Mouse (Mus musculus) midbrain, embryonic 12.5 days (tissue): Measurements from ENCODE around the gene Fstl4. TPM values are rescaled to one million over a fixed set of nuclear protein-coding genes. Genes with fewer than 3 reads are reported as not detected.
"Not testable (repeated sequence)": the region's sequence is repeated elsewhere in the genome, so short reads cannot be mapped to it uniquely, and the experiment has no call there.

Experiments
- ATAC-seq: fragments of 200-750 bp; cut with Nextera tagmentation; 2 replicates; pipeline ENCODE4 v1.8.0; 2017; ENCODE audit warnings: low read depth, moderate TSS enrichment, moderate library complexity; ENCODE audit not compliant: low FRiP score
- H3K27ac ChIP-seq: fragments of 300-500 bp; sonication (generic); replicated peaks from 2 replicates; pipeline ENCODE4 v1.5.1; 2016; ENCODE audit warnings: mild to moderate bottlenecking
- H3K27me3 ChIP-seq: fragments of 300-500 bp; sonication (generic); 2 replicates; pipeline ENCODE4 v1.6.1; 2016; ENCODE audit warnings: mild to moderate bottlenecking
- H3K36me3 ChIP-seq: fragments of 300-500 bp; sonication (generic); 2 replicates; pipeline ENCODE4 v1.6.1; 2016
- H3K4me1 ChIP-seq: fragments of 300-500 bp; sonication (generic); 2 replicates; pipeline ENCODE4 v1.6.1; 2016
- H3K4me2 ChIP-seq: fragments of 300-500 bp; sonication (generic); replicated peaks from 2 replicates; pipeline ENCODE4 v1.6.1; 2016; ENCODE audit warnings: mild to moderate bottlenecking, moderate library complexity
- H3K4me3 ChIP-seq: fragments of 300-500 bp; sonication (generic); 2 replicates; pipeline ENCODE4 v1.5.1; 2016; ENCODE audit warnings: mild to moderate bottlenecking
- H3K9ac ChIP-seq: fragments of 300-500 bp; sonication (generic); replicated peaks from 2 replicates; pipeline ENCODE4 v1.6.1; 2016; ENCODE audit warnings: mild to moderate bottlenecking, moderate library complexity
- H3K9me3 ChIP-seq: fragments of 300-500 bp; sonication (generic); 2 replicates; pipeline ENCODE4 v1.6.1; 2016; ENCODE audit warnings: mild to moderate bottlenecking
- WGBS: fragments of 180-500 bp; shearing (Covaris S2); methylation state at CpG from one replicate; pipeline ENCODE4 v1.1.7; 2016; 5-methylcytosine and 5-hydroxymethylcytosine counted together
- polyA plus RNA-seq: library from polyadenylated mRNA; unstranded; fragments of >200 nt; fragmentation: Nextera tagmentation; extraction: Ambion mirVana; gene quantifications from 2 replicates; pipeline ENCODE4 v1.2.1, GENCODE M21; 2016

Fstl4 gene
- polyA plus RNA-seq, 1 experiment from 2014 or later, result 2.6 TPM

DNA sequence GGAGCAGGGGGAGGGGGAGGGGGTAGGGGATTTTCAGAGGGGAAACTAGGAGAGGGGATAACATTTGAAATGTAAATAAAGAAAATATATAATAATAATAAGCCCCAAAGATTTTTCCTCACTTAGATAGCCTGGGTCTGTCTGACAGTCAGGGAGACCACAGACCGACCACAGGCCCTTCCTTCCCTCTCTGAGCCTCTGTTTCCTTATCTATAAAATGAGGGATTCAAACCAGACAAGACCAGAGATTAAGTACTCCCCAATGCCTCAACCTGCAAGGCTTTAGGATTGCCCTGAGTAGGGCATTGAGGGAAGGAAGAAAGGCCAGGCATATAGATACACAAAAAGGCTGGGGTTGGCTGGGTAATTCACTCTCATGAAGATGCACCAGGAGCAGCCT, 307.2 kb downstream of the Fstl4 start:
- peaks cover 34% of the 10 kb centered on the region for H3K27me3 ChIP-seq
- H3K9ac ChIP-seq, result no peak overlapping the region
- 86% methylated on average over 1 of the region's 1 CpGs for WGBS
- no peaks in the 10 kb centered on the region for H3K9me3 ChIP-seq
- no peak overlapping the region for H3K4me3 ChIP-seq
- ATAC-seq, result no peak
- H3K27ac ChIP-seq, result no peak overlapping the region
- no peaks in the 10 kb centered on the region for H3K36me3 ChIP-seq
- H3K4me1 ChIP-seq, result peaks cover 15% of the 10 kb centered on the region
- no peak overlapping the region for H3K4me2 ChIP-seq

DNA sequence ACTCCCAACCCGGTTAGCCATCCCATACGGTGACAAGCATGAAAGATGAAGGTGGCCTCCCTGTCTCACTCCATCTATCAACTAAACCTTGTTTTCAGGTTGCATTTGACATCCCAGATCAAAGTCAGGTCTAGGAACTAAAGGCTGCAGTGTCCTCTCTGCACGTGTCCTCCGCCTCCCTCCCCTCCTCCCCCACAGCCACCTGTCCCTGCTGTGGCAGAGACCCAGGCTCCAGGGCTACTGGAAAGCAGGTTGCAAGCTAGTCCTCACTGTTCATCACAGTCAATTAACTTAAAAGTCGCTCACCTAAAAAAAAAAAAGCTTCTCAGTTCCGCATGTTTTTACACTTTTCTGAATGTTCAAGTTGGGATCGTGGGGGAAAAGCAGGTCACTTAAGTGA, 313.2 kb downstream of the Fstl4 start:
- 84% methylated on average over 7 of the region's 7 CpGs for WGBS
- Histone ChIP-seq H3K4me3 (no peak overlapping the region), H3K4me1 (no peaks in the 10 kb centered on the region), H3K4me2 (no peak overlapping the region), H3K9me3 (peaks cover 4% of the 10 kb centered on the region; the same call in 1 of the 2 replicates), H3K9ac (no peak overlapping the region), H3K27ac (no peak overlapping the region), H3K27me3 (peaks cover 5% of the 10 kb centered on the region; the same call in 1 of the 2 replicates), H3K36me3 (no peaks in the 10 kb centered on the region)
- ATAC-seq, result no peak

DNA sequence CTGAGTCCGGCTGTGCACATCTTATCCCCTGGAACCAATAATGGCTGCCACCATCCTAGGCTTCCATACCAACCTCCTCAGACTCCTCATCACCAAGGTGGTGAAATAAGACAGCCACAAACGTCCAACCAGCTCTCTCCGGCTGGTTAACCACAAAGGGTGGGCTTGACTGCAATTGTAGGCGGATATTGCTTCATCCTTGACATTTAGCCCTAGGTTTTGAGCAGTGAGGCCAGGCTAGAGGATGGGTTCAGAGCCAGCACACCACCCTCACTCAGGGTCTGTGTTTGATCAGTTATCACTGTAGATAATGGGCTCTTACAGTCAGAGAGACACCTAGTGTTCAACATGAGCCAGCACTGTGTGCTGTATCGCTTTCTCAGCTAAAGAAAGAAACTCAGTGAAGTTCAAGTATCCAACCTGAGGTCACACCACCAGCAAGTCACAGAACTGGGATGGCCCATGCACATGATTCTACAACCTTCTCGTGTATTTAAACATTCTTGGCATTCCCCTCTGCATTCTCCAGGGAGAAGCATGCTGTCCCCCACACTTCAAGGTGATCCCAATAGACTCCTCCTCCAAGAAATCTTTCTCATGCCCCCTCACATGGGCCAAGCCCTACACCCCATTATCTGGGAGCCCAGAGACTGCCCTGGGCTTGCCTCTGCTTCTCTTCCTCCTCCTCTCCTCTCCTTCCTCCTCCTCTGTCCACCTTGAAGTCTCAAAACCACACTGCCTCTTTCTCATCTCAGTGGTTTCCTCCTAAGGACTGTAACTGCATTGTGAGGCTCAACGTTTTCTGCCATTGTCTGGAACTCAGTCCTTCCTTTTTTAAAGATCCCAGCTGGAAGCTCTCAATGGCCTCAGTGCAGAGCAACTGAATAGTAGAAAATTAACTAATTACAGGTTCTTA, 314.2 kb downstream of the Fstl4 start:
- H3K4me3 ChIP-seq, result no peak overlapping the region
- ATAC-seq, result no peak
- WGBS, result 80% methylated on average over 7 of the region's 7 CpGs
- no peak overlapping the region for H3K4me2 ChIP-seq
- no peak overlapping the region for H3K27ac ChIP-seq
- H3K9ac ChIP-seq, result no peak overlapping the region
- H3K27me3 ChIP-seq, result no peaks in the 10 kb centered on the region
- no peaks in the 10 kb centered on the region for H3K36me3 ChIP-seq
- no peaks in the 10 kb centered on the region for H3K4me1 ChIP-seq
- H3K9me3 ChIP-seq, result peaks cover 4% of the 10 kb centered on the region; the same call in 1 of the 2 replicates

DNA sequence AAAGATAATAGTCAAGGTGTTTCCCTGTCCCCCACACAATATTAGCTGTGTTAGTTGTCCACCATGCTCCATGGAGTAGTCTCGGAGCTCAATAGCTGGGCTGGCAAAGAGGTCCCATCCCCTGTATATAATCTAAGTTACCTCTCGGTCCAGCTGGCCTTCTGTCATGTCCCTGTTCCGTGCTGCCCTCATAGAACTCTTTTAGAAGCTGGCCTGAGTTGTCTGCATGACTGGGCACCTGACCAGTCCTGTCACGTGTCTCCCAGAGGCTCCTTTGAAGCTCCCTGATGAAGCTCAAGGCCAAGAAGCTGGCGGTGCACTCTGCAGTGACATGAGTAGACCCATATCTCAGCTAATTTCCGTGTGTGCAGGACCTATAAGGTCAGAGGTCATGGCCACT, 316.9 kb downstream of the Fstl4 start:
- ATAC-seq, result no peak

DNA sequence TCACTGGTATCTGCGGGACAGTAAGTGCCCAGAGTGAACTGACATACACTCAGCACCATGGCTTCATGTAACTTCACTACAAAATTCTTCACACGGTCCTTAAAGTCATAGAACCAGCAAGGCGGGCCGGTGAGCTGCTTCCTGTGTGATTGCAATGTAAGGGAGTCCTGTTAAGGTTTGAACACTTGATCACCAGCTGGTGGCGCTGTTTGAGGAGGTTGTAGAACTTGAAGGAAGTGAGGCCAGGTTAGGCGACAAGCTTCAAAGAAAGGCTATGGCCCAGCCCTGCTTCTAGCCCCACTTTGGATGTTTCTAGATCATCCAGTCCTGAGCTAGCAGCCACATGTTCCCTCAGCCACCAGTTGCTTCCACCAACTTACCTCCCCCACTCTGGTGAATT, 320.9 kb downstream of the Fstl4 start:
- 75% methylated on average over 6 of the region's 6 CpGs for WGBS
- Histone ChIP-seq H3K9ac (no peak overlapping the region), H3K27ac (no peak overlapping the region), H3K27me3 (no peaks in the 10 kb centered on the region), H3K4me1 (no peaks in the 10 kb centered on the region), H3K4me2 (no peak overlapping the region), H3K36me3 (no peaks in the 10 kb centered on the region), H3K4me3 (no peak overlapping the region), H3K9me3 (no peaks in the 10 kb centered on the region)
- ATAC-seq, result no peak

More for the DNA sequence above, 316.9 kb downstream of the Fstl4 start:
- Histone ChIP-seq H3K4me3 (no peak overlapping the region), H3K27me3 (no peaks in the 10 kb centered on the region), H3K9me3 (peaks cover 4% of the 10 kb centered on the region; the same call in 1 of the 2 replicates), H3K27ac (no peak overlapping the region), H3K4me2 (no peak overlapping the region), H3K36me3 (no peaks in the 10 kb centered on the region), H3K4me1 (no peaks in the 10 kb centered on the region), H3K9ac (no peak overlapping the region)
- 84% methylated on average over 6 of the region's 6 CpGs for WGBS

DNA sequence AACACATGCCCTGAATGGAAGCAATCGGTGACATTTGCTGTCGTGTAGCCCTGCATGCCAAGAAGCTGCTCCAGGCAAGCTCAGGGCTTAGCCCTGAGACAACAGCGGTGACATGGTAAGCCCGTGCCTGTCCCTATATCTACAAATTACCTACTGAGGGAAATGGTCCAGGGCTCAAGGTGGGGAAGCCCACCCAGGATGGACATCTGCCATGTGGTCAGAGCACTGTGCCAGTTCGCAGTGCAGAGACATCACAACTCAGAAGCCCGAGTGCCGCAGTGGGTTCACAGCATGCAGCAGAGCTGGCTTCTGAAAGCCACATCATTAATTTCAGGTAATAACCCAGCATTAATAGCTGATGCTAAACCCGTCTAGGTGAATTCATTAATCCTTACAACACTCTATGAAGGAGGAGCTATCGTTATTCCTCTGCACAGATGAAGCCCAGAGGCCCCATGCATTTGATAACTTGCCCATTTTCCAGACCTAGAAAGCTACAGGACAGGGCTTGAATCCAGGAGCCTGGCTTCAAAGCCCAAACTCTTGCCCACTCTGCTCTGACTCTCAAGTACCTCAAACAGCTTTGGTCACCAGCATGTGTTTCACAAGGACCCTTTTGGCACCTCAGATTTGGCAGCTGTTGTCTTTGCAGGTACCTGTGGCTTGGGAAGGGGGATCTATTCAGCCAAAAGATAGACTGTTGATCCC, 321.6 kb downstream of the Fstl4 start:
- H3K36me3 ChIP-seq, result no peaks in the 10 kb centered on the region
- H3K27me3 ChIP-seq, result no peaks in the 10 kb centered on the region
- 85% methylated on average over 9 of the region's 9 CpGs for WGBS
- no peak overlapping the region for H3K27ac ChIP-seq
- H3K9ac ChIP-seq, result no peak overlapping the region
- H3K9me3 ChIP-seq, result no peaks in the 10 kb centered on the region
- no peak overlapping the region for H3K4me3 ChIP-seq
- no peaks in the 10 kb centered on the region for H3K4me1 ChIP-seq
- H3K4me2 ChIP-seq, result no peak overlapping the region
- ATAC-seq, result no peak

DNA sequence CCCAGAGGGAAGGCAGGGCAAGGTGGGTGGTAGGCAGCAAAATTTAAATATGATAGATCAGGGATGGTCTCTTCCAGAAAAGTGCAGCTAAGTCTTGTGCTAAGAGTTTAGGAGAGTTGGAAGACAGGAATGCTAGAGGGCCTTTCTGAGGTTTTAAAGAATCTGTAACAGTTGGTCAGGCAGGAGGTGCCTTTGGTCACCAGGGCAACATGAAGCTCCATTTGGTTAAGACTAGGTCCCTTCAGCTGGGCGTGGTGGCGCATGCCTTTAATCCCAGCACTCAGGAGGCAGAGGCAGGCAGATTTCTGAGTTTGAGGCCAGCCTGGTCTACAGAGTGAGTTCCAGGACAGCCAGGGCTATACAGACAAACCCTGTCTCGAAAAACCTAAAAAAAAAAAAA, 323.5 kb downstream of the Fstl4 start:
- H3K27me3 ChIP-seq, H3K36me3 ChIP-seq, H3K9ac ChIP-seq, H3K27ac ChIP-seq, H3K9me3 ChIP-seq, H3K4me1 ChIP-seq, H3K4me2 ChIP-seq, ATAC-seq, H3K4me3 ChIP-seq: not testable (repeated sequence)
- 88% methylated on average over 3 of the region's 3 CpGs for WGBS

DNA sequence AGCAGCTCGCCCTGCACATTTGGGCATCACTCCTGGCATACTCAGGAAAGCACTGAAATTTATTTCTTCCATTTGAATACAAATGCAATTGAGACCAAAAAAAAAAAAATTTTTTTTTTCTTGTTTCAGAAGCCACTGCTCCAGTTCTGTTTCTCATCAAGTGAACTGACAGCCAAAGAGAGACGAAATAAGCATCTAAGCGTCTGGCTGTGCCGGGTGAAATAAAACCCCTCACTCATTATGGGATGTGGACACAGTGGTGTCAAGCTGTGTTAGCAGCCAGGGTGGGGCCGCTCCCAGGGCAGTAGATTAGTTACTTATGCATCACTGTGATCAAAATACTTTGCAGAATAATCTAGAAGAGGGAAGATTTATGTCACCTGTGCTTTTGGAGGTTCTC, 327.2 kb downstream of the Fstl4 start:
- H3K4me2 ChIP-seq, result no peak overlapping the region
- no peak overlapping the region for H3K9ac ChIP-seq
- no peaks in the 10 kb centered on the region for H3K4me1 ChIP-seq
- no peak for ATAC-seq
- H3K27ac ChIP-seq, result no peak overlapping the region
- no peaks in the 10 kb centered on the region for H3K36me3 ChIP-seq
- no peak overlapping the region for H3K4me3 ChIP-seq
- WGBS, result 58% methylated on average over 5 of the region's 5 CpGs
- H3K27me3 ChIP-seq, result no peaks in the 10 kb centered on the region
- H3K9me3 ChIP-seq, result no peaks in the 10 kb centered on the region

DNA sequence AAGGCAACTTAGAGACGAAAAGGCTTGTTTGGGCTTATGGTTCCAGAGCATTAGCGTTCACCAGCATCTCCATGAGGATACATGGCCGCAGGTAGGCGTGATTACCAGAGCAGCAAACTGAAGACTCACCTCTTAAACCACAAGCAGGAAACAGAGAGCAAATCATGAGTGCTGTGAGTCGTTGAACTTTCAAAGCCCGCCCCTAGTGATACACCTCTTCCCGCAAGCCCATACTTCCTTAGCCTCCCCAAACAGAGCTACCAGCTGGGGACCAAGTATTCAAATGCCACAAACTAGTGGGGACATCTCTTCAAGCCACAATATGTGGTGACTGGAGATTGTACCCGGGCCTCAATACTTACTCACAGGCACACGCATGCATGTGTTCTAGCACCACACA, 332.4 kb downstream of the Fstl4 start:
- H3K9ac ChIP-seq, result no peak overlapping the region
- no peaks in the 10 kb centered on the region for H3K36me3 ChIP-seq
- no peak overlapping the region for H3K27ac ChIP-seq
- no peaks in the 10 kb centered on the region for H3K27me3 ChIP-seq
- H3K9me3 ChIP-seq, result no peaks in the 10 kb centered on the region
- H3K4me2 ChIP-seq, result no peak overlapping the region
- H3K4me3 ChIP-seq, result no peak overlapping the region
- H3K4me1 ChIP-seq, result 0 out of 2 replicates have a peak, but pooled peaks cover 4% of the 10 kb centered on the region
- WGBS, result 96% methylated on average over 9 of the region's 9 CpGs
- ATAC-seq, result no peak

DNA sequence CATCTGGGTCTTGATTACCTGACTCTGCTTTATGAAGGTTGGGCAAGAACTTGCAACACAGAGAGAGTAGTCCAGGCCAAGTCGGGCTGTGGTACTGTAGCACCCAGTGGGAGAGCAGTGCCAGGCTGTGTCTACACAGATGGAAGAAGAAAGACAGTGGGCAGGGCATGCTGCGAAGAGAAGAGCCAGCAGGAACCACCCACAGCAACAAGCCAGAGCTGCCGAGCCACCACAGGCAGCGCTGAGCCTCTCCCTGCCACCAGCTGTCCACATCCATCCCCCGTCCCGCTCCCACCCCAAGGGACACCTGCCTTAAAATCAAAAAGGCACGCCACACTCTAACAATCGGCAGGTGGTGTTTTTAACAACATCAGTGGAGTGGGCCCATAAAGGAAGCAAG, 332.9 kb downstream of the Fstl4 start:
- Histone ChIP-seq H3K27ac (no peak overlapping the region), H3K9me3 (no peaks in the 10 kb centered on the region), H3K4me1 (0 out of 2 replicates have a peak, but pooled peaks cover 4% of the 10 kb centered on the region), H3K36me3 (no peaks in the 10 kb centered on the region), H3K27me3 (no peaks in the 10 kb centered on the region), H3K9ac (no peak overlapping the region), H3K4me3 (no peak overlapping the region), H3K4me2 (no peak overlapping the region)
- ATAC-seq, result no peak
- WGBS, result 82% methylated on average over 8 of the region's 8 CpGs

DNA sequence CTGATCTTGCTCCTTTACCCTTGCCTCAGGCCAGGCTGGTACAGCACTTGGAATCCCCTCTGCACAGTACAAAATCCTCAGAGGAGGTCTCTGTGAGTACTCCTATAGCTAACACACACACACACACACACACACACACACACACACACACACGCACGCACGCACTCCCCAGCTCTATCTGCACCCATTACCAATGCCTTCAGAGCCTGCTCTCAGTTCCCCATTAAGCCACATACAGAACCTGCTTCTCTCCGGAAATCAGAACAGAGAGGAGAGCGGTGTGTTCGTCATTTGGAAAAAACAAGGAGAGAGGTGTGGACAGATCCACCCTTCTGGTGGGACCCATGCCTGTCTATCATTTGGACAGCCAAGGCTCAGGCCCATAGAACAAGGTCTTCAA, 333.4 kb downstream of the Fstl4 start:
- Histone ChIP-seq H3K4me3 (no peak overlapping the region), H3K27ac (no peak overlapping the region), H3K4me2 (no peak overlapping the region), H3K9ac (no peak overlapping the region), H3K4me1 (0 out of 2 replicates have a peak, but pooled peaks cover 4% of the 10 kb centered on the region), H3K27me3 (no peaks in the 10 kb centered on the region), H3K9me3 (no peaks in the 10 kb centered on the region), H3K36me3 (no peaks in the 10 kb centered on the region)
- no peak for ATAC-seq
- WGBS, result 91% methylated on average over 6 of the region's 6 CpGs

DNA sequence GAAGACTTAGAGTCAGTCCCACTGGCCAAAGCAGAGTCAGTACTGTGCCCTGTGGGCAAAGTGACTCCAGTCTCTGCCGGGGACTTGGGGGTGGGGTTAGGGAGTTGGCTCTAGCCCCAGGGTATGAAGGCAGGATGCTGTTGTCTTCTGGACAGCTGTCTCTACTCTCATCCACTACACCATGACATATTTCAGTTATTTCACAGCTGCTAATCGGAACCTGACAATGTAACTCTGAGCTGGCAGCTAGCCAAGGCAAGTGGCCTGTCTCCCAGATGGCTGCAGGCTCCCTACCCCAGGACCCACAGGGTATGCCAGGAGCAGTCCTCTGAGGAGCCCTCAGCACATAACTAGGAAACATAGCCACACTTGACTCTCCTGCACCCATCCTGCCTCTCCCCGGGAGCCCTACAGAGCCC, 334.4 kb downstream of the Fstl4 start:
- Histone ChIP-seq H3K27me3 (no peaks in the 10 kb centered on the region), H3K4me2 (no peak overlapping the region), H3K4me3 (no peak overlapping the region), H3K36me3 (no peaks in the 10 kb centered on the region), H3K27ac (no peak overlapping the region), H3K9ac (no peak overlapping the region), H3K9me3 (no peaks in the 10 kb centered on the region), H3K4me1 (peaks cover 4% of the 10 kb centered on the region; the same call in 1 of the 2 replicates)
- 74% methylated on average over 3 of the region's 3 CpGs for WGBS
- ATAC-seq, result no peak
